Mouse (Mus musculus): ENCODE results near the gene Mybbp1a.

The Mybbp1a gene

DNA sequence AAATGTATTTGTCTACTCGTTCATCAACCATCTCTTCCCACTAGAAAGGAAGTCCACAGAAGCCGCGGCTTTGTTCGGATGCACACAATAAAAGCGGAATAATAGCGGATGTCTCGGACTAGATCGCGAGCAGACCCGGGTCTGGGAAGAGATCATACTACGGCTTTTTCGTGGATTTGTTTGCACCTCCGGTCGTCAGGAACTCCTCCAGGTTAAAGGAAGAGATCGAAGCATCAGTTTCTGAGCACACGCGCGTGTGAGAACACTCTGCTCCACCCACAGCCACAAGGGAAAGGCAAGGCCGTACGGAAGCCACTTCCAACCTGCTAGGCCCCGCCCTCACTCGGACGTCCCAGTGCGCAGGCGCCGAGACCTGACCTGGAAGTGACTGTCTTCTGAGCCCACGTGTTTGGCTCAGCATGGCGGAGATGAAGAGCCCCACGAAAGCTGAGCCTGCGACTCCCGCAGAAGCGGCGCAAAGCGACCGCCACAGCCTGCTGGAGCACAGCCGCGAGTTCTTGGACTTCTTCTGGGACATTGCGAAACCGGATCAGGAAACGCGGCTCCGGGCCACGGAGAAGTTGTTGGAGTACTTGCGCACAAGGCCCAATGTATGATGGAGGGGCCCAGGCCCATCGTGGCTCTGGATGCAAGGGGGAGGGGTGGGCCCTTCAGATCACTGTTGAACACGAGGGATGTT, at the start of gene Mybbp1a:
Gene Mybbp1a, plus strand, starts transcription at position 391 of the 700 bp plus-strand sequence.
- DNase-seq (ENCODE audit: low read depth, low spot score), result peak; percentile 90

DNA sequence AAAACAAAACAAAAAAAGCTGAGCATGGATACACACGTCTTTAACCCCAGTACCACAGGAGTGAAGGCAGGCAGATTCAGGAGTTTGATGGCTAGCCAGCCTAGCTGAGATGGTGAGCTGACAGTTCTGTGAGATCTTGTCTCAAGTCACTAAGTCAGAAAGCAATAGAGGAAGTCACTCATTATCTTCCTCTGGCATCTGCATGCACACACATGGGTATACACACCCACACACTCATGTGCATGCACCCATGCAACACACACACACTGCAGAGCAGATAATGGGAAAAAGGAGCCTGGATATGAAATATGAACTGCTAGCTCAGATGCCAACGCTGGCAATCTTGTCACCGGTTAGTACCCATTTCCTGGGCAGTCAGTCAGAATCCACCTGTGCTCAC, 47.9 kb upstream of the Mybbp1a start:
- no peak for DNase-seq (ENCODE audit: low read depth, low spot score)

DNA sequence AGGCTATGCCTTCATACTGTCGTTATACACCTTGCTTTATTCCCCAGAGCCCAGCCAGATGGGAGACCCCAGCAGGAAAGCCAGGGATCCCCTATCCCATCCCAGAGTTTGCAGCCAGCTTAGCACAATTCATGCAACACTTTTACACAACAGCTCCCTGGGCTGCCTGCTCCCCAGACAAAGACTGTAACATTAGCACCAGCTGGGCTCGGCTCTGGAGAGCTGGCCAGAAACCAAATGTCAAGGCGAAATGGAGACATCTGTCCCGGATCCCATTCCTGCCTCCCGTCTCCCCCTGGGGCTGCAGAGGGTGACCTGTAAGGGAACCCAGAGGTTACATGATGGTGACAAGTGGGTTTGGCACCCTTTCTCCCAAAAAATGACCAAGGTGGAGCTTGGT, 47.5 kb upstream of the Mybbp1a start:
- no peak for DNase-seq (ENCODE audit: low read depth, low spot score)

DNA sequence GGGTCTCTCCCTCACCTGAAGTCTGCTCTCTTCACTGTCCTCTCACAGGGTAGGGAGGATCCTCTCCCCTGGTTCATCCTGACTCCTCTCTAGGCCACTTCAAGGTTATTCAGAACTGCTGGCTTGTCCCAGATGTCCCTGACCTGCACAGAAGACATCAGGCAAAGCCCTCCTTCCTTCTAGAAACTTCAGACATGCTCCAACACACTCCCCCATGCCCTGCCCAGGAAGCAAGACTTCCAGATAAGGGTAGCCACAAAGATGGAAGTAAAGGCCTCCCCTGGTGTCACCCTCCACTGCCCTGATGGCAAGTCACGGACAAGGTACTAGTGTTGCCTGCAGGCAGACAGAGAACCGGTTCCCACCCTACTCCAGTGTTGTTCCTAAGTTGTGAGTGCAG, 46.5 kb upstream of the Mybbp1a start:
- no peak for DNase-seq (ENCODE audit: low read depth, low spot score)

DNA sequence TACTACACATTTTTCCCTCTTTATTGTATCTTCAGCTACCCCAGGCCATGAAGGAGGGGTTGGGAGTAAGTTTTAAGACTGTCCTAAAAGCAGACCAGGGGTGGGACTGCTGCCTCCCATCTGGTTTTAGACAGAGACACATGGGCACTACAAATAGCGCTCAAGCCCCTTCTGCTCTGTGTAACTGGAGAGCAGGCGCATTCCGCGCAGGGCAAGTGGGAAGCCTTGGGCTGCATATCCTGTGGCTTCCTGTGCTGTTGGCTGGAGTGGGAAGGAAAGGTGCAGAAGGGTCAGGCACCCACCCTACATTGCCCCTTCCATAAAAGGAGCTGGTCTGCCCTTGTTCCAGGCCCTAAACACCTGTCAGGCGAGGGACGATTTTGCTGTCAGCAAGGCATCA, 45.5 kb upstream of the Mybbp1a start:
- DNase-seq (ENCODE audit: low read depth, low spot score), result no peak

DNA sequence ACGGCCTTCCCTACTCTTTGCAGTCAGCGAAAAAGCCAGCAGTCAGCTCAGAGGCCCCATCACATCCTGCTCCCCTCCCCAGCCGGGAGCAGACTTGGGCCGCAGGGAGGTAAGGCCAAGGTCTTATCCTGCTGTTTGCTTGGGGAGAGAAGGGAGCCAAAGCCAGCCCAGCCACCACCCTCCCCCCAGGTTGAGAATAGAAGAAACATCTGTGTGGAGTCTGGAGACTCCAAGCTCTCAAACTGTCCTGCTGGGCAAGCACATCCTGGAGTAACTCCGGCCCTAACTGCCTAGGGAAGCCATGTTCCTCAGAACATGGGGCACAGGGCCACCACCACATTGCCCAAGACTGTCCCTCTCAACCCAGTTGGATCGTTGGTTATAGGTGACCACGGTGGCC, 44.5 kb upstream of the Mybbp1a start:
- no peak for DNase-seq (ENCODE audit: low read depth, low spot score)

DNA sequence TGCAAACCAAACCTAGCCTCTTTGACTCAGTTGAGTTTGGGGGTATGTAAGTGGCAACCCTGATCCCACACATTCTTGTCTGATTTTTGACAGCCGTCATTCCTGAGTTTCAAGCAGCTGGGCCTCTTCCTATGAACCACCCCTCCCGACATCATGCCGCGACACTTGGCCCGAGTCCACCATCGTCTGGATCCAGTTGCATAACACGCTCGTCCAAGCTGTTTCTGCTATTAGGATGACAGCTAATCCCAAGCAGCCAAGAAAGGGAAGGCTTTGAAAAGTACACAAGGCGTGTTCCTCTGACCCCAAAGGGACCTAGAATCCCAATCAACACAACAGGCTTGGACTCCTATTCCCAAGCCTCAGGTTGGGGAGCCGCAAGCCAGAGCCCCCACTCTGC, 44.1 kb upstream of the Mybbp1a start:
- no peak for DNase-seq (ENCODE audit: low read depth, low spot score)

DNA sequence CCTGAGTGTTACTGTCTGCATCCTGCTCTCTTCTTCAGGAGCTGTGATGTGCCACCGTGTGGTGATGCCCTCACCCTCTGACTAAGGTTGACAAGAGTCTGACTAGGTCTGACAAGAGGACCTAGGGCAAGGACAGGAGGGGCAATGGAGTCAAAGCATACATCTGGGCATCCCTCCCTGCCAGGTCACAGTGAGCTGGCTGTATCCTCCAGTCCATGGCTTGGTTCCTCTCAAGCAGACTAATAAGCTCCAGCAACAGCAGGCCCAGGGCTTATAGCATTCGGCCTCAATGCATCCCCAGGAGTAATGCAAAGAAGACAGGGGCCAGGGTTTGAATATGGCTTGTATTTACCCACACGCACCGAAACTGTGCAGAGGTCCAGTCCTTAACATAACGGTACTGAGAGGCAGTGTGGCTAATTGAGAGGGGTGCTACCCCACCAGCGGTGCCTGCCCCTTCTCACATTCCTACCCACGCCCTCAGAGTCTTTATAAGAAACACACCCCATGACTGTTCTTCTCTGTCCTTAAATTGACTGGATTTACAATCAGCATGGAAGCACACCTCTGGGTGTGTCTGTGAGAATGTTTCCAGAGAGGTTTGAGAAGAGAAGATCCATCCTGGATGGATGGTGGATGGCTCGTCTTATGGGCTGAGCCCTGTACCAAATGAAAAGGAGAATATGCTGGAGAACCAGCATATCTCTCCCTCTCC, 43.2 kb upstream of the Mybbp1a start:
- no peak for DNase-seq (ENCODE audit: low read depth, low spot score)

DNA sequence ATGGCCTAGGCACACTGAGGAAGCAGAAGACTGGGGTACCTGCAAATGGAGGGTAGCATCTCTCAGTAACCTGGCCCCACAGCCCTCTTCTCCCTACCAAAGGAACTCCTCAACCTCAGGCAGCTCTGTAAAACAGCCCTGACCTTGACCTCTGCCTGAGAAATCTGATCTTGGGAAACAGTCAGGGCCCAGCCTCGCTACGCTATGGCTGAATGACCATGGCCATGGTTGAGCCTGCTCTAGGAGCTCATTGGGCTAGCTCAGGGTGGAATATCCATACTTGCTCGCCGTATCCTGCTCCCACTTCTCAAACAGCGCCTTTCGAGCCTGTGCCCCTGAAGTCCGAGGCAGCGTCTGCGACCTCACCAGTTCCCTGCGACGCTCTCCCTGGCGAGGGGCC, 40.1 kb upstream of the Mybbp1a start:
- no peak for DNase-seq (ENCODE audit: low read depth, low spot score)

DNA sequence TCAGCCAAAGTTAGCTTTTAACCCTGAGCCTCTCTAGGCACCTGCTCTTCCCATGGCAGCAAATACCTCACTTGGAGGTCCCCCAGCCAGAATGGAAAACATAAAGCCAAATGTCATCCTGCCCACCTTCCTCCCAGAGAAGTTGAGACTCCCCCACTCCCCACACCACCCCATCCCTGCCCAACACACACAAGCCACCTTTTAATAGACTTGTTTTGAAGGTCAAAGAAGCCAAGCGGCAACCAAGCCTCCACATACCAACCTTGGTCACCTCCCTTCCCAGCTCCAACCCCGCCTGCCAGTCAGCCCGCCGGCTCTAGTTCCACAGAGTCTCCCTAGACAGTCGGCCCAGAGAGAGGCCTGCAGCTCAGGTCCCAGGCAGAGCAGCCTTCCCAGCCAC, 39.1 kb upstream of the Mybbp1a start:
- no peak for DNase-seq (ENCODE audit: low read depth, low spot score)

DNA sequence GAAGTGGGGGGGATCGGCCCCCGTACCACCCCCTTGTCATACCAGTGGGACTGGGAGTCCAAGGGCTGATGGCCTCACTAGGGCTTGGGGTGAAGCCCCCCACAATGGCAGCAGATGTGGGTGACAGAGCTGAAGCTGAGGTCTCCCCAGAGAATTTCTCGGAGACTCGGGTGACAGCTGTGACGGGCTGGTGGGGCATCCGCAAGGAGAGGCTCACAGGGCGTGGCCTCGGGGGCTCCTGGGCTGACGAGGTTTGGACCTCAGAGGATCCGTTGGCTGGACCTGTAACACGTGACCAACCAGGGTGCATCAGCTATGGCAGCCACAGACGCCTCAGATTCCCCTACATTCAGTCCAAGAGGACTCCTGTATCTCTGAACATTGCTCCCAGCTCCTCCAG, 38.2 kb upstream of the Mybbp1a start:
- no peak for DNase-seq (ENCODE audit: low read depth, low spot score)

DNA sequence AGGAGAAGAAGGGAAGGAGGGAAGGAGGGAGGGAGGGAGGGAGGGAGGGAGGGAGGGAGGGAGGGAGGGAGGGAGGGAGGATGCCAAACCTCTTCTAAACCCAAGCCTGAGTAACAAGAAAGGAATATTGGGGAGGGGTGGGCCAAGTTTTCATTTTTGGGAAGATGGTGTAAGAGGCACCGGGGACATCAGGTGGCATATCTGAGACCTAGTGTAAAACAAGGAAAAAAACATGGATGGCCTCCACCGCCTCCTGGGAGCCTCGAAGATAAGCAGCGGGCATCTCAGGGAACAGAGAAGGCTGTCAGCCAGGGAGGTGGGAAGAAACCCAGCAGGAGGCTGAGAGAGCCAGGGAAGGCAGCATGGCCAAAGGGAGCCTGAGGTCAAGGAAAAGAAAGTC, 35.6 kb upstream of the Mybbp1a start:
- no peak for DNase-seq (ENCODE audit: low read depth, low spot score)

DNA sequence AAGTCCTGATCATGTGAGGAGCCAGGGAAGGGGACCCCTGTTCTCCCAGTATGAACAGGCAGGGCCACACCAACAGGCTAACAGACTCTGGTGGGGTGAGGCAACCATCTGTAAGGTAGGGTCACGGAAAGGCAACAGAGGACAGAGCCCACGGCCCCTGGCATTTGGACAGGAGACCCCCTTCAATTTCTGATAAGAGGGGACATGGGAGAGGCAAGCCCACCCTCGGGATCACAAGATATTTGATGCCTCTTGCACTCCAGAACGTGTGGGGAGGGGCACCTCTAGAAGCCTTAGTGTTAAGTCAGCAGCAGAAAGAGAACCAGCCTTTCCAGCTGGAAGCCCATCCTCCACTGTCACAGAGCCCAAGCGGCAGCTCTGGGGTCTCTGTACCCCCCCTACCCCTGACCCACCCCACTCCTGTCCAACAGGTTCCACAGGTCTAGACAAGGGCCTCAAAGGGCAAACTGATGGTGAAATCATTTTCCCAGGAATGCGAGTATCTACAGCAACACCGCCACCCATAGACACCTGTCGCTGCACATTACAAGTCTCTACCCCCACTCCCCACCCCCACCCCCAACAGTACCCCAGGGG, 35.0 kb upstream of the Mybbp1a start:
- DNase-seq (ENCODE audit: low read depth, low spot score), result no peak

DNA sequence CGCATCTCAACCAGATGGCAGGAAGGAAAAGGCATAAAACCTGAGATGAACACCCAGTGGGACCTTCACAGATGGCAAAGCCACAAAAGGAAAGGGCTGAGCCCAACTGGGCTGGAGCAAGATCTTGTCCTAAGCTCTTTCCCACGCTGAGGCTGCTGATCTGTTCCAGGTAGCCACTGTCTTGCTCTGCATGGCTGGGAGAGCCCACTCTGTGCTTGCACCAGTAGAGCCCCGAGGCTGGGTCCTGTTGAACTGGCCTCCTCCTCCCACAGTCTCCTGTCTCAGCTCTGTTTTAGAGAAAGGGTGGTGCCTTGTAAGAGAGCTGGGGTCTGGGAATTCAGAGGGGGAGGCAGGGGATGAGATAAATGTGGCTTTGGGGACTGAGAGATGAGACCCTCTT, 34.1 kb upstream of the Mybbp1a start:
- no peak for DNase-seq (ENCODE audit: low read depth, low spot score)

DNA sequence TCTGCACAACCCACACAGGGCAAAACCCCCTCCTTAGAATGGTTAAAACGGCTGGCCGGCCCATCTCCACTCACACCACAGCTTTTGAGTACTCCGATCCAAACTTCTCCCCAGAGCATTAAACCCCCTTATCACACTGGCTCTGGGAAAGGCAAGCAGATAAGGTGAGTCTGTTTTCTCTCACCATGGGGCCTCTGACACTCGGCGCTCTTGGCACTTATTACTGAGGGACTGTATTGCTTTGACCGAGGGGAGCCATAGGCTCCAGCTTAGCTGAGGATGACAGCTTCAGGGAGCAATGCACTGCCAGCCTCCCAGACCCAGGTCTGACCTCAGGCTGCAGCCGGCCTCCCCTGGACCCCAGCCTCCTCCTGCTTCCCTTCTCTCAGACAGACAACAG, 33.6 kb upstream of the Mybbp1a start:
- DNase-seq (ENCODE audit: low read depth, low spot score), result no peak

DNA sequence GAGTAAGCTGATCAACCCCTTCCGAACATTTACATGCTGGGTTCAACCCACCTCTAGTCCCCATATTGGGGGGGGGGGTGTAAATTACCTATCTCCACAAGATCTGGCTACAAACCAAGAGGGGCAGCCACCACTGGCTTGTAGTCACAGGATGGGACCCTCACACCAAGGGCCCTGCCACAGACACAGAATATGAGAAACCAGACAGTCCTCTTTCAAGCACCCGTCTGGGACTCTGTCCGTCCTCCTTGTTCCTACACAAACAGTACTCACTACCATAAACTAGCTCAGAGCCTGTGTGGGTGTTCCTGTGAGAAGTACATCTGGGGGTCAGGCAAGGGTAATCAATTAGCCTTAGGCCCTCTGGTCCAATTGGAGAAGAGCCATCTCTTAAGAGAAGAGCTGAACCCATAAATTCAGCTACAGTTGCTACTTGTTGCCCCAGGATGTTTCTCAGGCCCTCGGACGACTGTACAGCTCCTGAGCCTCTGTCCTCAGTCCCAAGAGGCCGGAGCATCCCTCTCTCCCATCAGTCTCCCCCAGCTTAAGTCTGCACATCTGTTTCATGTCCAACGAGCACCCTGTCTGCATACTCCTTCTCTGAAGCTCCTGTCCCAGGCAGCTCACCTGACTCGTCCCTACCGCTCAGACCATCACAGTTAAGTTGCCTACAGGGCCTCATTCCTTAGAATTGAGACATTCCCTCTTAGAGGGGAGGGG, 32.5 kb upstream of the Mybbp1a start:
- DNase-seq (ENCODE audit: low read depth, low spot score), result no peak

DNA sequence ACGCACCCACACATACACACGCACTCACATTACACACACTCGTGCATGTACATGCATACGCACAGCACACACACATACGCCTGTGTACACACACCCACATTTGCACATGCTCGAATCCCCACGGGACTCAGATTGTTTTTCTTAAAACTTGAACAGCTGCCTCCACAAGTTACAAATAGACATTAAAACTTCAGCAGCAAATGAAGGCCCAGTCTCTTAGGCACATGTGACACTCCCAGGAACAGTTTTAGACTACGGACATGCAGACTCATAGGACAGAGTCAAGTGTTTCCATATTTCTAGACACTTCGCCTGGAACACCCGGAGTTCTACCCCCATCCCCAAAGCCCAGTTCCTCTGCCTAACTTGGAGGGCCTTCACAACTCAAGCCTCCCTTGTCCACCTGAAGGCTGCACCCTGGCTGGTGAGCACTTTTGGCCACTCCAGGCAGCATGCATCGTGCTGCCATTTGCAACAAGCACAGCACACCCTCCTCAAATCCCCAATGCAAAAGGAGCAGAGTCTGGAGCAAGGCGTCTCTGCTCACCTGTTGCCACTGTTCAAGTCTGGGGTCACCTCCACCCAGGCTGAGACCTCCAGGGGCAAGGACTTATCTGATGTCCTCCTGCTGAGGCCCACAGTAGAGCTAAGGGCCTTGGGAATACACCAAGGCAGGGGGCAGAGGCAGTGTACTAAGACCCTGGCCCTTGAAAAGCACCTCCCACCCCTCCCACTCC, 31.3 kb upstream of the Mybbp1a start:
- no peak for DNase-seq (ENCODE audit: low read depth, low spot score)

DNA sequence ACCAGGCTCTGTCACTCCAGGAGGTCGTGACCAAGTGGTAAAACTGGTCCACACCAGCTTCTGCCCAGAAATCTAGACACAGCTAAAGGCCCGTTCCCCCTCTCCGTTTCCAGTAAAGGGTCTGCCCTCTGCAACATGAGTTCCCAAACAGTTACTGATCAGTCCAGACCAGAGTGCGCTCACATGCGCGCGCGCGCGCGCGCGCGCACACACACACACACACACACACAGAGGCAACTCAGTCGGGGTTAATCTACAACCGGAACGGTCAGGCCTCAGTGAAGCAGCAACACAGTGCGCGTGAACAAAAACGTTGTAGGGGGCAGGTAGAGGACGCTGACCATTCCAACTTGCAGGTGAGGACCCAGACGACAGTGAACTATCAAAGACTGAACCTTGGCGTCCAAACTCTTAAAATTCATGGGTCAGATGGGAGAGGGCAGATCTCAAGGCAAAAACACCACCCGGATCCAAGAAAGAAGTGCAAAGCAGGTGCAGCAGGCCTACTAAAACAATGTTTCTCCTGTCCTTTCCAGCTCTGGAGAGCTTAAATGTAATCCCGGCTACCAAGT, 30.5 kb upstream of the Mybbp1a start:
- no peak for DNase-seq (ENCODE audit: low read depth, low spot score)

DNA sequence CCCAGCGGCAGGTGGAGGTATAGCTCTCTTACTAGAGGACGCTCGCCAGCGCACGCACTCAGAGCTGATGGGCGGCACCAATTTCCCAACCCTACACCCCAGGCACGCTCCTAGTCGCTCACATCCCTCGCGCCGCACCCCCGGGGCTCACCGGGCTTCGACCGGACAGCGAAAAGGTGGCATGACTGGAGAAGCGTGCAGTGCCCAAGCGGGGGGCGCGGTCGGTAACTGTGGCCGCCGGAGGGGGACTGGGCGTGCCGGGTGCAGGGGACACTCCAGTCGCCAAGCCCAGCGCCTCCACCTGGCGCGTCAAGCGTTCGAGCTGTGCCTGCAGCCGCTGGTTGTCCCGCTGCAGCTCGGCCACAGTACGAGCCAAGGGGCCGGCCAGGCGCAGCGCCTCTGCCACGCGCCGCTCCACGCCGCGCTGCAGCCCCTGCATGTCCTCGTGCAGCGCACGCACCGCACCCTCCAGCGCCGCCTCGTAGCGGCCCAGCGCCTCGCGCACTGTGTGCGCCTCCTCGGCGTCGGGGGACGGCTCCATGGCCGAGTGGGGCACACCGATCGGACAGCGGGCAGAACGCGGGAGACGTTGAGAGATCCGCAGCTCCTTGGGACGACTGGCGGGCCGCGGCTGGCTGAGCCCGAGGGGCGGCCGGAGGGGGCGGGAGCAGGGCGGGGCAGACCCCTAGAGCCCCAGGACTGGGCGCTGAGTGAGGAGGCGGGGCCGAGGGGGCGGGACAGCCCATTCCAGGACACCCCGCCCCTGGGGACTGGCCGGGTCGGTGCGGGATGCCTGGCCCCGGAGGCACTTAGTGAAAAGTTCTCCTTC, 29.8 kb upstream of the Mybbp1a start, which contains the start of gene Smtnl2:
Gene Smtnl2, minus strand, starts transcription at position 621 of the 829 bp plus-strand sequence.
- DNase-seq (ENCODE audit: low read depth, low spot score), result no peak

DNA sequence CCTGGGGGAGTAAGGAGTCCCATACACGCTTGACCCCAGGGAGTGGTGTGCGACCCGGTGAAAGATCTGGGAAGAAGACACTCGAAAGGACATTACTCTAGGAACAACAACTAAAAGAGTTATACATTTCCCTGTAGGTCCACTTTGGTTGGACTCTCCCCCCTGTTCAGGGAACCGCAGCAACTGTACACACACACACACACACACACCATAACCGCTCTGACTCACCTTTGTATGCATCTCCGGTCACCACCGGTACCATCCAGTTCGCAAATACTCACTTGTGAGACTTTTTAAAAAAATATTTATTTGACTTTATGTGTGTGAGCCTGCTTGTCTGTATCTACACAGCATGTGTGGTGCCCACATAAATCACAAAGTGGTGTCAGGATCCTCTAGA, 29.2 kb upstream of the Mybbp1a start:
- no peak for DNase-seq (ENCODE audit: low read depth, low spot score)

Measured in c-Kit-negative CD71-positive TER-119-positive erythroid progenitor cells, embryonic 14.5 days (primary cell).